28 mouse cellular contexts compared by ENCODE assay signal in the genomic region with DNA sequence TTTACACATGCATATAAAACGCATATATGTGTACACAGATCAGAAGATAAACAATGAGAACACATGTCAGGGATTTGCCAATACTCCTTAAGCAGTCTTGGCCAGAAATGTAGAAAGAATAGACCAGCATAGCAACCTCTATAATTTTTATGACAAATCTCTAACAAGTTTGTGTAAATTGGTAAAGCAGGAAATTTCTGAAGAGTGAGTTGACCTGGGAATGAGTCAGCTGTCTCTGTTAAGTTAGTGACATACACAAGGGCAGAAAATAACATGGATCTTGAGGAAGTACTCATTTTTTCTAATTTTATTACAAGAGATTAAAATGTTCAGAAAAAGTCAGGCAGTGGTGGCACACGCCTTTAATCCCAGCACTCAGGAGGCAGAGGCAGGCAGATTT. TPM values are rescaled to one million over a fixed set of nuclear protein-coding genes. Genes with fewer than 3 reads are reported as not detected.
"Had no signal": no experiment of that assay in that cellular context is flagged by ENCODE, and none has a peak within 500 bp of the region (broad histone marks: within the 10 kb centered on the region; RNA-seq: fewer than 3 reads in every experiment).

No protein-coding gene starts in this region.

- H3K4me3 ChIP-seq: heart, adult 2 months; heart, embryonic 13.5 days; heart, embryonic 15.5 days; hindbrain, embryonic 13.5 days; hindbrain, embryonic 15.5 days; kidney, embryonic 15.5 days; limb, embryonic 12.5 days; liver, embryonic 13.5 days; liver, embryonic 15.5 days had no signal

- H3K36me3 ChIP-seq: heart, embryonic 13.5 days; heart, embryonic 15.5 days; hindbrain, embryonic 13.5 days; hindbrain, embryonic 15.5 days; kidney, embryonic 15.5 days; limb, embryonic 12.5 days; liver, embryonic 13.5 days; liver, embryonic 15.5 days had no signal

- ATAC-seq: hindbrain, postnatal 0 days; intestine, embryonic 16.5 days; liver, postnatal 0 days had no signal

- H3K4me1 ChIP-seq: kidney, embryonic 15.5 days; limb, embryonic 12.5 days had no signal

- H3K27ac ChIP-seq: heart, adult 2 months; heart, embryonic 13.5 days; heart, embryonic 15.5 days; hindbrain, embryonic 13.5 days; hindbrain, embryonic 15.5 days; hindbrain, postnatal 0 days; kidney, embryonic 15.5 days; kidney, postnatal 0 days; limb, embryonic 12.5 days; liver, embryonic 13.5 days; liver, embryonic 15.5 days had no signal

- H3K9ac ChIP-seq: heart, embryonic 13.5 days; heart, embryonic 15.5 days; hindbrain, embryonic 13.5 days; hindbrain, embryonic 15.5 days; kidney, embryonic 15.5 days; limb, embryonic 12.5 days; liver, embryonic 13.5 days; liver, embryonic 15.5 days; liver, postnatal 0 days had no signal

- DNase-seq: gastrocnemius, postnatal 14 days; gastrocnemius, postnatal 36 days; heart, adult 11 months; heart, adult 2 months; heart, postnatal 14 days; heart, postnatal 36 days; kidney, adult 2 months; kidney, adult 9 months; kidney, postnatal 14 days; kidney, postnatal 36 days; layer of hippocampus, postnatal 36 days; left cerebral cortex, postnatal 4 days; liver; liver, embryonic 13.5 days; liver, postnatal 0 days had no signal

- H3K4me2 ChIP-seq: heart, embryonic 11.5 days; heart, embryonic 13.5 days; heart, embryonic 15.5 days; hindbrain, embryonic 13.5 days; hindbrain, embryonic 15.5 days; kidney, embryonic 15.5 days; limb, embryonic 12.5 days; liver, embryonic 11.5 days; liver, embryonic 13.5 days; liver, embryonic 15.5 days had no signal

- H3K27me3 ChIP-seq: heart, embryonic 13.5 days; heart, embryonic 15.5 days; hindbrain, embryonic 15.5 days; kidney, embryonic 15.5 days; limb, embryonic 12.5 days; liver, embryonic 13.5 days; liver, embryonic 15.5 days had no signal

- H3K9me3 ChIP-seq: heart, embryonic 13.5 days; heart, embryonic 15.5 days; hindbrain, embryonic 13.5 days; hindbrain, embryonic 15.5 days; kidney, embryonic 15.5 days; limb, embryonic 12.5 days; liver, embryonic 13.5 days; liver, embryonic 15.5 days had no signal

RNA-seq across cellular contexts. Expression of a gene that starts 34.6 kb away (rescaled TPM):
- total RNA-seq: hematopoietic stem cell, adult 5-6 weeks had no signal
- polyA plus RNA-seq: liver, postnatal 0 days had no signal
